Mouse (Mus musculus): ENCODE data around the gene Sept1.
A peak's percentile ranks its signal among the peaks of the same experiment; 100 is the strongest.

DNA sequence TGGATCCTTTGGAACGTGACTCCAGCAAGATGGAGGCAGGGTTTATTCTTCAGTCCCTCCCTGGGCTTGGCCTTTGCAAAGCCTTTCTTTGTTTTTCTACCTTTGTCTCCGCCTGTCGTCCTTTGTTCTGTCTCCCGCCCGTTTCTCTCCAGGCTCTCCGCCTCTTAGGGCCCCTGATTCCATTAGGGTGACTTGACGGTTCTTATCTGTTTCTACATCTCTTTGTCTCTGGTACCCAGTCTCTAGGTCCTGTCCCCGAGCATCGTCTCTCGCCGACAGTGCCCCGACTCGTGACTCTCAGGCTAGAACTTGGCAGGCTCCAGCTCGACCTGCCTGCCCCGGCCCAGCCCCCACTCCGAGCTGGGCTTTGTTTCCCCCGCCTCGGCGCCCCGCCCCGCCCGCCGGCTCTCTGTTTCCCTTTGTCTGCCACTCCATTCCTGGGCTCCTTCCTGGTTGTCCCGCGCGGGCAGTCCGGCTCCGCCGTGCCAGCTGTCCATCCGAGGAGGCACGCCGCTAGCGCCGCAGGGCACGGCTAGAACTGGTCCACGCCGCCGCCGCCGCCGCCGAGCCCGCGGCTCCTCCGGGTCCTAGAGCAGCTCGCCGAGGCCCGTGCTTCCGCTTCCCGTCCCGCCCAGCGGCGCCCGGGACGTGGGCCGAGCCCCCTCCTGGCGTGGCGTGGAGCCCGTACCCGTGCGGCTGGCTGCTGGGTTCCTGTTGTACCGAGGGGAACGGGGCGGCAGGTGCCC lies at the start of gene Sept1, which contains the start of gene Zfp553:
- TF ChIP-seq CTCF (IDR thresholded peaks at IDR 0.05; ENCODE audit: borderline replicate concordance, insufficient read depth, low read depth, low read length) = no peak
- TF ChIP-seq POLR2A (IDR thresholded peaks at IDR 0.05; ENCODE audit: borderline replicate concordance, insufficient read depth, low read length) = peak; percentile 66

All from cerebellum, adult 2 months (tissue).